Mouse (Mus musculus) liver, postnatal 0 days (tissue): ENCODE measurements around the gene Trim46. TPM values are rescaled to one million over a fixed set of nuclear protein-coding genes. Genes with fewer than 3 reads are reported as not detected.

ENCODE experiments used
- ATAC-seq: fragments of 200-750 bp; cut with Nextera tagmentation; 2 replicates; pipeline ENCODE4 v1.8.0; 2017; ENCODE audit warnings: mild to moderate bottlenecking, moderate library complexity
- DNase-seq: peaks from one replicate; pipeline ENCODE4 v3.0.0-alpha.2; 2016
- H3K27ac ChIP-seq: fragments of 300-500 bp; sonication (generic); 2 replicates; pipeline ENCODE4 v1.5.1; 2014; ENCODE audit warnings: antibody characterized with exemption, moderate library complexity, mild to moderate bottlenecking, low read depth
- H3K27me3 ChIP-seq: fragments of 300-500 bp; sonication (generic); 2 replicates; pipeline ENCODE4 v1.6.1; 2014; ENCODE audit warnings: low read length, control low read depth, mixed read lengths; ENCODE audit not compliant: insufficient read depth
- H3K36me3 ChIP-seq: fragments of 300-500 bp; sonication (generic); replicated peaks from 2 replicates; pipeline ENCODE4 v1.6.1; 2014; ENCODE audit warnings: mild to moderate bottlenecking, control low read depth, low read length, moderate library complexity, mixed read lengths; ENCODE audit not compliant: insufficient read depth
- H3K4me1 ChIP-seq: fragments of 300-500 bp; sonication (generic); 2 replicates; pipeline ENCODE4 v1.6.1; 2014; ENCODE audit warnings: antibody characterized with exemption, mild to moderate bottlenecking, control low read depth; ENCODE audit not compliant: insufficient read depth
- H3K4me2 ChIP-seq: fragments of 300-500 bp; sonication (generic); 2 replicates; pipeline ENCODE4 v1.6.1; 2014; ENCODE audit warnings: low read depth, mild to moderate bottlenecking, low read length, moderate library complexity, mixed read lengths
- H3K4me3 ChIP-seq: fragments of 300-500 bp; sonication (generic); 2 replicates; pipeline ENCODE4 v1.5.1; 2014; ENCODE audit warnings: low read depth, low read length
- H3K9ac ChIP-seq: fragments of 300-500 bp; sonication (generic); replicated peaks from 2 replicates; pipeline ENCODE4 v1.6.1; 2014; ENCODE audit warnings: mild to moderate bottlenecking, moderate library complexity
- H3K9me3 ChIP-seq: fragments of 300-500 bp; sonication (generic); 2 replicates; pipeline ENCODE4 v1.6.1; 2016; ENCODE audit warnings: mild to moderate bottlenecking, control low read depth, low read length, mixed read lengths
- CTCF ChIP-seq: sonication (generic); IDR thresholded peaks from 2 replicates; pipeline ENCODE4 v1.5.1; 2016; ENCODE audit warnings: antibody characterized with exemption, low read depth
- EP300 ChIP-seq: IDR thresholded peaks from 2 replicates; pipeline ENCODE4 v1.6.1; 2016; ENCODE audit warnings: antibody characterized with exemption, low read depth, mild to moderate bottlenecking
- WGBS: fragments of 180-500 bp; shearing (Covaris S2); extraction: QIAGEN DNeasy Blood & Tissue Kit; methylation state at CpG from one replicate; pipeline ENCODE4 v1.1.7; 2014; ENCODE audit not compliant: insufficient replicate concordance; 5-methylcytosine and 5-hydroxymethylcytosine counted together
- polyA plus RNA-seq: library from polyadenylated mRNA; unstranded; fragments of >200 nt; fragmentation: Nextera tagmentation; extraction: Ambion mirVana; gene quantifications from 2 replicates; pipeline ENCODE4 v1.2.1, GENCODE M21; 2015

Gene Trim46
- polyA plus RNA-seq, 1 experiment from 2014 or later, result 0.21 TPM

DNA sequence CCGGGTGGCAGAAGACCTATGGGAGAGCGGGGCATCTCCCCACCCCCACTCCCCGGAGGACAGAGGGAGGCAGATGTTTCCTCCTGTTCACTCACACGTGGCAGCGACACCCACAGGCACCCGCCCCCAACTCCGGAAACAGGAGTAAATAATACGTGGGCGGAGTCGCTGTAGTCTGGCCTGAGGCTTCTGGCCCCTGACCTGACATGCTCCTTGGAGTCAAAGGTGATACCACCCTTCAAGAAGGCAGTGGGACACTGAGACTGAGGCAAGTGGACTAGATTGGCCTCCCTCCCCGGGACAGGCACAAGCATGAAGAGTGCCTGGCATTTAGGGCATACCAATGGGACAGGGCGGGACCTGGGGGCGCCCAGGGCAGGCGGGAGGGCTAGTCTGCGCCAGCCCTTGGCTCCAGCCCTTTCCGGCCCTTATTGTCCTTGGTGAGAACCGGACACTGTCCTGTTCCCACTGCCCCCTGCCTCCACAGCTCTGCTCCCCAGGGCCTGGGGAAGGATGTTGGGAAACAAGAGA is 5.3 kb upstream of the Trim46 start:
- H3K27ac ChIP-seq, result peak overlapping the region; percentile 55
- ATAC-seq, result peak; percentile 66
- peaks cover 5% of the 10 kb centered on the region; the same call in 1 of the 2 replicates for H3K36me3 ChIP-seq
- 0 out of 2 replicates have a peak, but pooled peaks have one; percentile 13 for TF ChIP-seq CTCF
- TF ChIP-seq EP300, result no peak
- peak overlapping the region; percentile 44 for H3K9ac ChIP-seq
- H3K27me3 ChIP-seq, result no peaks in the 10 kb centered on the region
- 2% methylated on average over 17 of the region's 17 CpGs for WGBS
- peaks cover 29% of the 10 kb centered on the region for H3K4me1 ChIP-seq
- no peaks in the 10 kb centered on the region for H3K9me3 ChIP-seq
- peak overlapping the region; percentile 32 for H3K4me3 ChIP-seq
- H3K4me2 ChIP-seq, result peak overlapping the region; percentile 65
- DNase-seq, result peak; percentile 73

DNA sequence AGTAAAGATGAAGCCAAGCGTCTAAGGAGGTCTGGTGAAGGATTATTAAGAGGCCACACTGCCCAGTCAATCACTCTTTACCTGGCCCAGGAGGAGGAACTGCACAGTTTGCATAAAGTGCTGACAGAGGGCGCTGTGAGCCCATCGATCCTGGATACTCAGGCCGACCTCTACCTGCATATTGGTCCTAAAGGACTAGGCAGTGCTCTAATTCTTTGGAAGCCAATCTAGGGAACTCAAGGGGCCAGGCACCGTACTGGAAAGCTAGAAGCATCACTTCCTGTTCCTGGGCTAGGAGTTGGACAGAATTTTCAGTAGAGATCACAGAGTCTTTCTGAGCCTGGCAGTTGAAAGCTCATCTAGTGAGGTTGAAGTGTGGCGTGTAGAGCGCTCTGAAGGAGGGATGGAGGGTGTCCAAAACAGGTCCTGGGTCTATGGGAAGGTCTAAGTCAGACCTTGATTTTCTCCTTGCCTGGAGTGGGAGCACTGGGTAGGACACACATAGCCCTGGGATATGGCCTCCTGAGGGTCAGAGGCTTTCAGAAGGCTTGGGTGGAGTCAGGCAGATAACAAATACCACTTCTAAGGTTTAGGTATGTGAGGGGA is 4.4 kb upstream of the Trim46 start:
- H3K4me3 ChIP-seq, result no peak overlapping the region
- no peaks in the 10 kb centered on the region for H3K27me3 ChIP-seq
- peaks cover 5% of the 10 kb centered on the region; the same call in 1 of the 2 replicates for H3K36me3 ChIP-seq
- TF ChIP-seq CTCF (peak; percentile 82), EP300 (no peak)
- no peak overlapping the region for H3K9ac ChIP-seq
- ATAC-seq (peak; percentile 41), DNase-seq (peak; percentile 70)
- peaks cover 33% of the 10 kb centered on the region for H3K4me1 ChIP-seq
- H3K9me3 ChIP-seq, result no peaks in the 10 kb centered on the region
- peak overlapping the region; percentile 49 for H3K27ac ChIP-seq
- H3K4me2 ChIP-seq, result peak overlapping the region; percentile 65
- WGBS, result 18% methylated on average over 7 of the region's 7 CpGs

DNA sequence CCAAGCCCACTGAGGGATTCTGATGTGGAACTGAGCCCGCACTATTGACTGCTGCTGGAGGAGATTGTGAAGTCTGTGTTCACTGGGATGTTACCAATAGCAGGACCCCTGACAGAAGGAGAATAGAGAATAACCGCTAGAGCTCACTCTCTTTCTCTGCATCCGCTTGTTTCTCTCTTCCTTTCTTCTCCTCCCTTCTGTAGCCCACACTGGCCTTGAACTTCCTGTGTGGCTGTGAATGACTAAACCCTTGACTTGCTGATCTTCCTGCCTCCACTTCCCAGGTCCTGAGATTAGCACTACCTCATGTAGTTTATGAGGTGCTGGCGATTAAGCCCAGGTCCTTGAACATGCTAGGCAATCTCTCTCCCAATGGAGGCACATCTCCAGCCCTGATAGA is 1.4 kb upstream of the Trim46 start:
- WGBS, result 63% methylated on average over 4 of the region's 4 CpGs
- Histone ChIP-seq H3K27me3 (peaks cover 14% of the 10 kb centered on the region), H3K4me1 (peaks cover 51% of the 10 kb centered on the region), H3K36me3 (peaks cover 5% of the 10 kb centered on the region; the same call in 1 of the 2 replicates), H3K9ac (no peak overlapping the region), H3K4me3 (no peak overlapping the region), H3K27ac (no peak overlapping the region), H3K9me3 (no peaks in the 10 kb centered on the region), H3K4me2 (peak overlapping the region; percentile 89)
- ATAC-seq, result no peak
- no peak for DNase-seq
- TF ChIP-seq CTCF (no peak), EP300 (no peak)

DNA sequence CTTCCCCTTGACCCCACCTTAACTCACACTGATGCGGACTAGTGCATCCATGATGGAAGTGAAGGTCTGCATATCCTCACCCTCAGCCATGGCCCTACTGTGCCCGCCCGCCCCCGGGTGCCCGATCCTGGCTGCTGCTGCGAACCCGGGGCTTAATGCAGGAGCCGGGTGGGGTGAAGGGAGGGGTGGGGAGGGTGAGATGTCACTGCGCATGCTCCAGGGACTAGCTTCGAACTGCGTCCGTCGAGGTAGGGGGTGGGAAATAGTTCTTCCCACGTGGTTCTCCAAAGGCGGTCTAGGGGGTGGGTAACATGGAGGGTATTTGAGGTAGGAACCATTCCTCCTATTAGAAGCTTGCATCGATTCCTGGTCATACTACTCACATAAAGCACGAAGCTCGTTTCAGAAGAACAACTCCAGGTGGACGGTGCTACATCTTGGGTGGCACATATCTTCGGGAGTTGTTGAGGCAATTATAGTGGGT is 379 bp downstream of the Trim46 start, which contains the start of gene Krtcap2:
Krtcap2 (plus strand) TSS at position 279 of the 484 bp plus-strand sequence.
- TF ChIP-seq EP300 (no peak), CTCF (no peak)
- Histone ChIP-seq H3K4me1 (peaks cover 39% of the 10 kb centered on the region), H3K4me2 (peak within 1 kb of the TSS; percentile 89), H3K9me3 (no peaks in the 10 kb centered on the region), H3K27me3 (peaks cover 14% of the 10 kb centered on the region), H3K4me3 (peak within 1 kb of the TSS; percentile 65), H3K36me3 (peaks cover 5% of the 10 kb centered on the region; the same call in 1 of the 2 replicates), H3K9ac (peak within 1 kb of the TSS; percentile 70), H3K27ac (peak within 1 kb of the TSS; percentile 64)
- ATAC-seq, result no peak
- no peak for DNase-seq
- WGBS, result 7% methylated on average over 20 of the region's 20 CpGs

DNA sequence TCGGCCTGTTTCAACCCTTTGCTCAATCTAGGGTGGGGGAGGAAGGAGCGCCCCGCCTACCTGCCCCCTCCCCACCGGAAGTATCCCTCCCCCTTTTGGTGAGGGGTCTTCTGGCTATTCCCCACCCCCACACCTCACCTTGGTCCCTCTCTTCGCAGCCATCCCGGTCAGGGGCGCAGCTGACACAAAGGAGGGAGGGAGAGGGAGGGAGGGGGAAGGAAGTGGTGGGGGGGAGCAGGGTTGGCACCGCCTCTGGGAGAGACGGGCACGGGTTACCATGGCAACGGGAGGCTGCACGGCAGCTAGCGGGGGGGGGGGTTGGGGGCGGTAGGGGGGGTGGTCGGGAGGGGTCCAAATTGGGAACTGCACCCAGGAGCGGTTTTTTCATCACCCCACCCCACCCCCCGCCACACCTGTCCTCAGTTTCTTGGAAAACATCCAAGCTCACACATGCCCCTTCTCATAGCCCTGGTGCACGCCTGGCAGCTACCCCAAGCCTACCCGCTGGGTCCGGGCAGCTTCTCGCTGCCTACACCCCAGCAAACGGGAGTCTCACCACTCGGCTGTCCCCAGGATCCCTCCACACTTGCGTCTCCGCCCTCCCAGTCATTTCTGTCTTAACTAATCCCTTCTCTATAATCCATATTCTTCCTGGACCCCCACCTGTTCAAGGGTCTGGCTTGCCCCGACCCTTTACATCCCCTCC is 974 bp downstream of the Trim46 start:
- under 1% methylated on average over 18 of the region's 26 CpGs for WGBS
- Histone ChIP-seq H3K27me3 (peaks cover 14% of the 10 kb centered on the region), H3K9me3 (no peaks in the 10 kb centered on the region), H3K4me2 (peak overlapping the region; percentile 89), H3K36me3 (peaks cover 5% of the 10 kb centered on the region; the same call in 1 of the 2 replicates), H3K4me3 (peak overlapping the region; percentile 22; the same call in 1 of the 2 replicates), H3K4me1 (peaks cover 36% of the 10 kb centered on the region), H3K27ac (no peak overlapping the region), H3K9ac (no peak overlapping the region)
- no peak for DNase-seq
- no peak for ATAC-seq
- no peak for TF ChIP-seq CTCF
- no peak for TF ChIP-seq EP300
